Mouse (Mus musculus): ENCODE data around the gene Irgq. TPM values are rescaled to one million over a fixed set of nuclear protein-coding genes. Genes with fewer than 3 reads are reported as not detected.
"Not testable (repeated sequence)": the region's sequence is repeated elsewhere in the genome, so short reads cannot be mapped to it uniquely, and the experiment has no call there.

Irgq gene
- total and polyA plus RNA-seq, 2 experiments from 2014 or later, result 23.9 to 119 TPM

DNA sequence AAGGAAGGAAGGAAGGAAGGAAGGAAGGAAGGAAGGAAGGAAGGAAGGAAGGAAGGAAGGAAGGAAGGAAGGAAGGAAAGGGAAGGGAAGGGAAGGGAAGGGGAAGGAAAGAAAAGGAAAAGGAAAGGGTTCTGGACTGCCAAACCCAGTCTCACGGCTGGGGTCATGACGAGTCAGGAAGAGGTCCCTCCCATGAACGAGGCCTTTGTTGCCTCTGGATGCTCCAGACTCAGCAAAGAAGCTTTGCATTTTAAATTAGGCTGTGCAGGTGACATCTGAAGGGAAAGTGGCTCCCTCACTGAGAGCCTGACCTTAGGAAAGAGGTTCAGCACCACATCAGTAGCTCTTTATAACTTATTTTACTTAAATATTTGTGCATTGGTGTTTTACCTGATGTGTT is 11.4 kb upstream of the Irgq start:
- H3K4me1 ChIP-seq (ENCODE audit: insufficient read depth, low read length), result no peaks in the 10 kb centered on the region
- no peak overlapping the region for H3K9ac ChIP-seq (replicated peaks; ENCODE audit: low read length, poor library complexity, severe bottlenecking)
- H3K4me3 ChIP-seq (ENCODE audit: low read depth, low read length), result no peak overlapping the region
- H3K27me3 ChIP-seq (ENCODE audit: insufficient read depth, low read length), result no peaks in the 10 kb centered on the region
- no peak overlapping the region for H3K27ac ChIP-seq (ENCODE audit: low read depth, low read length)
- 21% methylated on average over 3 of the region's 3 CpGs for whole genome bisulfite sequencing
- DNase-seq (ENCODE audit: low spot score) (no peak), ATAC-seq (ENCODE audit: low FRiP score) (no peak)
- H3K36me3 ChIP-seq (ENCODE audit: insufficient read depth, low read length), result peaks cover 24% of the 10 kb centered on the region
- no peak overlapping the region for H3K4me2 ChIP-seq (ENCODE audit: low read depth, low read length, poor library complexity, severe bottlenecking)
- H3K9me3 ChIP-seq (ENCODE audit: low read length), result no peaks in the 10 kb centered on the region
- no peak for TF ChIP-seq CTCF (IDR thresholded peaks at IDR 0.05)

DNA sequence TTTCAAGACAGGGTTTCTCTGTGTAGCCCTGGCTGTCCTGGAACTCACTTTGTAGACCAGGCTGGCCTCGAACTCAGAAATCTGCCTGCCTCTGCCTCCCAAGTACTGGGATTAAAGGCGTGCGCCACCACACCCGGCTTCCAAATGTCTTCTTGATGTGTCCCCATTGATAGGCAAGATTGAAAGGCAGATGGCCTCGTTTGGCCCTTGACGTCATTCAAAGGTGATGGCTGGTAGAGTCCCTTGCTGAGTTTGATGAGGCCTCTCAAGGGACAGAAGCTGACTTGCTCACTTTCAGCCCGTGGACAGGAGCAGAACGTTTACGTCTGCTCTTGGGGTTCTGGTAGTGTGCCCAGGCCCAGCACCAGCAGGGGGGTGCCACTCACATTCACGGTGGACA is 10.4 kb upstream of the Irgq start:
- H3K9ac ChIP-seq (replicated peaks; ENCODE audit: low read length, poor library complexity, severe bottlenecking); H3K4me3 ChIP-seq (ENCODE audit: low read depth, low read length); DNase-seq (ENCODE audit: low spot score); H3K4me2 ChIP-seq (ENCODE audit: low read depth, low read length, poor library complexity, severe bottlenecking); H3K4me1 ChIP-seq (ENCODE audit: insufficient read depth, low read length); H3K27me3 ChIP-seq (ENCODE audit: insufficient read depth, low read length); H3K27ac ChIP-seq (ENCODE audit: low read depth, low read length); ATAC-seq (ENCODE audit: low FRiP score); H3K9me3 ChIP-seq (ENCODE audit: low read length): not testable (repeated sequence)
- 86% methylated on average over 10 of the region's 10 CpGs for WGBS
- H3K36me3 ChIP-seq (ENCODE audit: insufficient read depth, low read length), result peaks cover 20% of the 10 kb centered on the region

DNA sequence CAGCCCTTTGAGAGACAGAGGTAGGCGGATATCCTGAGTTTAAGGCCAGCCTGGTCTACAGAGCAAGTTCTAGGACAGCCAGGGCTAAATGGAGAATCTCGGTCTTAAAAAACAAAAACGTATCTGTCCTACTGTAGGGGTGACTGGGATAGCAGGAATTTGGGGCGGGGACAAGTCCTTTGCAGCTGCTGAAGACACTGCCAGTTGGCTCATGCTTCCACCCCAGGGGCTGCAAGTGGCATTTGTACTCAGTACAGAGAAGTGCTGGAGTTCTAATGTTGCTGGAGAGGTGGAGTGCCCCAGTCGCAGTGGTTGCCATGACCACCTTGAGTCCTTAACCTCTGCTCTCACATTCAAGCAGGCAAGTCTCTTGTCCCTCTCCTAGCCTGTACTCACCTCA is 7.7 kb upstream of the Irgq start:
- ATAC-seq (ENCODE audit: low FRiP score) (no peak), DNase-seq (ENCODE audit: low spot score) (no peak)
- Histone ChIP-seq H3K4me3 (ENCODE audit: low read depth, low read length) (no peak overlapping the region), H3K9me3 (ENCODE audit: low read length) (no peaks in the 10 kb centered on the region), H3K27me3 (ENCODE audit: insufficient read depth, low read length) (no peaks in the 10 kb centered on the region), H3K4me1 (ENCODE audit: insufficient read depth, low read length) (no peaks in the 10 kb centered on the region), H3K36me3 (ENCODE audit: insufficient read depth, low read length) (0 out of 2 replicates have a peak, but pooled peaks cover 4% of the 10 kb centered on the region), H3K9ac (replicated peaks; ENCODE audit: low read length, poor library complexity, severe bottlenecking) (no peak overlapping the region), H3K4me2 (ENCODE audit: low read depth, low read length, poor library complexity, severe bottlenecking) (no peak overlapping the region), H3K27ac (ENCODE audit: low read depth, low read length) (no peak overlapping the region)
- 56% methylated on average over 5 of the region's 5 CpGs for WGBS
- TF ChIP-seq CTCF (IDR thresholded peaks at IDR 0.05), result no peak

DNA sequence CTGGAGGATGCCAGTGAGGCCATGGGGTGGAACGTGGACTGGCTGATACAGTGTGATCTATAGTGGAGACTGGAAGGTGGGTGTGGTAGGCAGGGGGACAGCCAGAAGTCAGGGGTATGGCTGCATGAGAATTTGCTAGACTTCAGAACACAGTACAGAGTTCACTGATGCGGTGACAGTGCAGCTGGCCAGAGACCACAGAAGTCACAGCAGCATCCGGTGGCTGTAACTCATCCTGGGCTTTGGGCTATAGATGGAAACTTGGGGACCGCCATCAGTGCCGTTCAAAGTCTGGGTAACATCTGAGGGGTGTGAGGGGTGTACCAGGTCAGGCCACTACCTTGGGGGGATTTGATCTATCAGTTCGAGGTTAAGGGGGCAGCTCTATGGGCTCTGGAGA is 6.8 kb upstream of the Irgq start:
- 87% methylated on average over 6 of the region's 6 CpGs for WGBS
- H3K4me1 ChIP-seq (ENCODE audit: insufficient read depth, low read length), result no peaks in the 10 kb centered on the region
- H3K27me3 ChIP-seq (ENCODE audit: insufficient read depth, low read length), result no peaks in the 10 kb centered on the region
- no peak for ATAC-seq (ENCODE audit: low FRiP score)
- H3K36me3 ChIP-seq (ENCODE audit: insufficient read depth, low read length), result 0 out of 2 replicates have a peak, but pooled peaks cover under 1% of the 10 kb centered on the region
- no peak for TF ChIP-seq CTCF (IDR thresholded peaks at IDR 0.05)
- H3K9me3 ChIP-seq (ENCODE audit: low read length), result no peaks in the 10 kb centered on the region
- H3K9ac ChIP-seq (replicated peaks; ENCODE audit: low read length, poor library complexity, severe bottlenecking), result no peak overlapping the region
- H3K27ac ChIP-seq (ENCODE audit: low read depth, low read length), result no peak overlapping the region
- no peak for DNase-seq (ENCODE audit: low spot score)
- H3K4me3 ChIP-seq (ENCODE audit: low read depth, low read length), result no peak overlapping the region
- no peak overlapping the region for H3K4me2 ChIP-seq (ENCODE audit: low read depth, low read length, poor library complexity, severe bottlenecking)

DNA sequence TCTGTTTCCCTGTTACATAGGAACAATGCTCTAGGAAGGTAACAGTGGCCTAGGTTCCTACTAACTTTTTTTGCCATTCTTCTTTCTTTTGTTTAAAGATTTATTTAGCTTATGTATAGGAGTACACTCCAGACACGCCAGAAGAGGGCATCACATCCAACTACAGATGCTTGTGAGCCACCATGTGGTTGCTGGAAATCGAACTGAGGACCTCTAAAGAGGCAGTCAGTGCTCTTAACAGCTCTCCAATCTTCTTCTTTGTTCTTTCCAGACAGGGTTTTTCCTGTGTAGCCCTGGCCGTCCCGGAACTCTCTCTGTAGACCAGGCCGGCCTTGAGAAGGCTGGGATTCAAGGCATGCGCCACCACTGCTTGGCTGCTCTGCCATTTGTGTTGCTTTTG is 5.5 kb upstream of the Irgq start:
- ATAC-seq (ENCODE audit: low FRiP score) (no peak), DNase-seq (ENCODE audit: low spot score) (no peak)
- no peak overlapping the region for H3K9ac ChIP-seq (replicated peaks; ENCODE audit: low read length, poor library complexity, severe bottlenecking)
- peak; percentile 31; the same call in 1 of the 2 replicates for TF ChIP-seq CTCF (IDR thresholded peaks at IDR 0.05)
- H3K4me1 ChIP-seq (ENCODE audit: insufficient read depth, low read length), result peaks cover 5% of the 10 kb centered on the region; the same call in 1 of the 2 replicates
- no peak overlapping the region for H3K4me3 ChIP-seq (ENCODE audit: low read depth, low read length)
- H3K9me3 ChIP-seq (ENCODE audit: low read length), result no peaks in the 10 kb centered on the region
- H3K4me2 ChIP-seq (ENCODE audit: low read depth, low read length, poor library complexity, severe bottlenecking), result no peak overlapping the region
- no peak overlapping the region for H3K27ac ChIP-seq (ENCODE audit: low read depth, low read length)
- no peaks in the 10 kb centered on the region for H3K27me3 ChIP-seq (ENCODE audit: insufficient read depth, low read length)
- WGBS, result 80% methylated on average over 6 of the region's 6 CpGs
- H3K36me3 ChIP-seq (ENCODE audit: insufficient read depth, low read length), result no peaks in the 10 kb centered on the region

DNA sequence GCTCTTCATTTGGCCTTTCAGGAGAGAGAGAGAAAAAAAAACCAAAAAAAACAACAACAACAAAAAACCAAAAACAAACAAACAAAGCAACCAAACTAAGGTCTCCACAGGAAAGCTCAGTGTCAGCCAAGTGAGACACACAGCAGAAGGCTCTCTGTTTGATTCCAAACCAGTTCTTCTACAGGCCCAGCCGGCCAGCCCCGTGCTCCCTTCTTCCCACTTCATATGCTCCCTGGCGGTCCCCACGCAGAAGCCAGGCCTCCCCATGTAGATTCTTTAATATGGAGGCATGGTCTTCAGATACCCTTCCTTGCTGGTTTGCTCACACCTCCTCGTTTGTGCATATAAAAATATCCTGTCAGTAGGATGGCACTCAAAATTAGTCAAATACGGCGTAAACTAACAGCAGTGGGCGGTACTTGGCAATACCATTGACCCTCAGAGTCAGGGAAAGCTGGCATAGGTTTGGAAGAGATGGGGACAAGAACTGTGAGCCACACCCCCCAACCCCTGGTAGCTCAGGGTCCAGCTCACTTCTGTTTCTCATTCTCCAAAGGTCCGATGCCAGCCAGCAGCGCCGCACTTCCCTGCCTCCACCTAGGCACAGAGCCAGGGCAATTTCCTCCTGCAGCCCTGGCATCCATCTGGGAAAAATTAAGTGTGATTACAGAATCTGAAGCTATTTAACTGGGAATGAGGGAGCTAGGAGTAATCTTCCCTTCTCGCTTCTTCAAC is 4.6 kb upstream of the Irgq start:
- Histone ChIP-seq H3K4me2 (ENCODE audit: low read depth, low read length, poor library complexity, severe bottlenecking) (no peak overlapping the region), H3K27me3 (ENCODE audit: insufficient read depth, low read length) (no peaks in the 10 kb centered on the region), H3K4me3 (ENCODE audit: low read depth, low read length) (no peak overlapping the region), H3K9me3 (ENCODE audit: low read length) (no peaks in the 10 kb centered on the region), H3K36me3 (ENCODE audit: insufficient read depth, low read length) (no peaks in the 10 kb centered on the region), H3K27ac (ENCODE audit: low read depth, low read length) (no peak overlapping the region), H3K4me1 (ENCODE audit: insufficient read depth, low read length) (peaks cover 5% of the 10 kb centered on the region; the same call in 1 of the 2 replicates), H3K9ac (replicated peaks; ENCODE audit: low read length, poor library complexity, severe bottlenecking) (no peak overlapping the region)
- no peak for DNase-seq (ENCODE audit: low spot score)
- no peak for TF ChIP-seq CTCF (IDR thresholded peaks at IDR 0.05)
- no peak for ATAC-seq (ENCODE audit: low FRiP score)
- 83% methylated on average over 12 of the region's 12 CpGs for WGBS

All from midbrain, postnatal 0 days (tissue).